Mouse (Mus musculus): ENCODE results near the gene 4921517D22Rik. TPM values are rescaled to one million over a fixed set of nuclear protein-coding genes. Genes with fewer than 3 reads are reported as not detected.
"Not testable (repeated sequence)": the region's sequence is repeated elsewhere in the genome, so short reads cannot be mapped to it uniquely, and the experiment has no call there.

Gene 4921517D22Rik
- polyA plus RNA-seq, 1 experiment, result not detected

- WGBS, result 42% methylated on average over 3 of the region's 3 CpGs
- TF ChIP-seq POLR2A (IDR thresholded peaks at IDR 0.05; ENCODE audit: low read depth, low read length), result no peak
- no peak for TF ChIP-seq CTCF (IDR thresholded peaks at IDR 0.05; ENCODE audit: extremely low read depth, insufficient read depth, insufficient read length, insufficient replicate concordance)
- Histone ChIP-seq H3K27ac (ENCODE audit: insufficient read depth, low read length) (no peak overlapping the region), H3K4me3 (ENCODE audit: extremely low read depth, insufficient read depth, insufficient read length) (no peak overlapping the region), H3K27me3 (ENCODE audit: control insufficient read depth, insufficient read depth, low read length) (no peaks in the 10 kb centered on the region), H3K36me3 (ENCODE audit: control insufficient read depth, insufficient read depth, low read length) (no peaks in the 10 kb centered on the region), H3K4me1 (ENCODE audit: control insufficient read depth, insufficient read depth, insufficient read length) (no peaks in the 10 kb centered on the region; the same call in 1 of the 2 replicates)
- DNase-seq (ENCODE audit: low read depth in 1 of 2, low spot score in 2 of 2), result no peak
These were observed 19.8 kb upstream of the 4921517D22Rik start for GRCm38 (mm10) chr13:59713710-59714109.

GRCm38 (mm10) chr13:59711984-59712383 lies 18.1 kb upstream of the 4921517D22Rik start, which contains the start of gene Spata31d1b:
Gene Spata31d1b (plus strand): TSS chr13:59712284.
- DNase-seq (ENCODE audit: low read depth in 1 of 2, low spot score in 2 of 2); H3K4me3 ChIP-seq (ENCODE audit: extremely low read depth, insufficient read depth, insufficient read length); H3K27ac ChIP-seq (ENCODE audit: insufficient read depth, low read length); H3K4me1 ChIP-seq (ENCODE audit: control insufficient read depth, insufficient read depth, insufficient read length); H3K27me3 ChIP-seq (ENCODE audit: control insufficient read depth, insufficient read depth, low read length); H3K36me3 ChIP-seq (ENCODE audit: control insufficient read depth, insufficient read depth, low read length): not testable (repeated sequence)
- WGBS, result 77% methylated on average over 3 of the region's 3 CpGs

- Histone ChIP-seq H3K27me3 (ENCODE audit: control insufficient read depth, insufficient read depth, low read length) (no peaks in the 10 kb centered on the region), H3K27ac (ENCODE audit: insufficient read depth, low read length) (no peak within 1 kb of the TSS), H3K36me3 (ENCODE audit: control insufficient read depth, insufficient read depth, low read length) (no peaks in the 10 kb centered on the region), H3K4me3 (ENCODE audit: extremely low read depth, insufficient read depth, insufficient read length) (no peak within 1 kb of the TSS), H3K4me1 (ENCODE audit: control insufficient read depth, insufficient read depth, insufficient read length) (no peaks in the 10 kb centered on the region; the same call in 1 of the 2 replicates)
- TF ChIP-seq POLR2A (IDR thresholded peaks at IDR 0.05; ENCODE audit: low read depth, low read length) (no peak), CTCF (IDR thresholded peaks at IDR 0.05; ENCODE audit: extremely low read depth, insufficient read depth, insufficient read length, insufficient replicate concordance) (no peak)
- 87% methylated on average over 15 of the region's 15 CpGs for WGBS
- no peak for DNase-seq (ENCODE audit: low read depth in 1 of 2, low spot score in 2 of 2)
These were observed 16.3 kb upstream of the 4921517D22Rik start, which contains the start of gene Spata31d1a for GRCm38 (mm10) chr13:59710230-59710629. Gene Spata31d1a (minus strand): TSS chr13:59710330.

- 9% methylated on average over 12 of the region's 12 CpGs for WGBS
- TF ChIP-seq POLR2A (IDR thresholded peaks at IDR 0.05; ENCODE audit: low read depth, low read length), result no peak
- TF ChIP-seq CTCF (IDR thresholded peaks at IDR 0.05; ENCODE audit: extremely low read depth, insufficient read depth, insufficient read length, insufficient replicate concordance), result no peak
- peaks cover 8% of the 10 kb centered on the region; the same call in 1 of the 2 replicates for H3K4me1 ChIP-seq (ENCODE audit: control insufficient read depth, insufficient read depth, insufficient read length)
- H3K4me3 ChIP-seq (ENCODE audit: extremely low read depth, insufficient read depth, insufficient read length), result 0 out of 2 replicates have a peak overlapping the region, but pooled peaks have one; percentile 4
- DNase-seq (ENCODE audit: low read depth in 1 of 2, low spot score in 2 of 2), result peak in 1 of 2 experiments; percentile 35
- H3K36me3 ChIP-seq (ENCODE audit: control insufficient read depth, insufficient read depth, low read length), result no peaks in the 10 kb centered on the region
- H3K27me3 ChIP-seq (ENCODE audit: control insufficient read depth, insufficient read depth, low read length), result no peaks in the 10 kb centered on the region
- H3K27ac ChIP-seq (ENCODE audit: insufficient read depth, low read length), result no peak overlapping the region
These were observed 10.7 kb upstream of the 4921517D22Rik start for GRCm38 (mm10) chr13:59704562-59704961.

- WGBS, result 82% methylated on average over 12 of the region's 12 CpGs
- no peak for DNase-seq (ENCODE audit: low read depth in 1 of 2, low spot score in 2 of 2)
- Histone ChIP-seq H3K27ac (ENCODE audit: insufficient read depth, low read length) (no peak overlapping the region), H3K4me1 (ENCODE audit: control insufficient read depth, insufficient read depth, insufficient read length) (peaks cover 8% of the 10 kb centered on the region; the same call in 1 of the 2 replicates), H3K36me3 (ENCODE audit: control insufficient read depth, insufficient read depth, low read length) (no peaks in the 10 kb centered on the region), H3K4me3 (ENCODE audit: extremely low read depth, insufficient read depth, insufficient read length) (no peak overlapping the region), H3K27me3 (ENCODE audit: control insufficient read depth, insufficient read depth, low read length) (no peaks in the 10 kb centered on the region)
- TF ChIP-seq POLR2A (IDR thresholded peaks at IDR 0.05; ENCODE audit: low read depth, low read length) (no peak), CTCF (IDR thresholded peaks at IDR 0.05; ENCODE audit: extremely low read depth, insufficient read depth, insufficient read length, insufficient replicate concordance) (no peak)
These were observed 9.6 kb upstream of the 4921517D22Rik start for GRCm38 (mm10) chr13:59703514-59703913.

- H3K4me3 ChIP-seq (ENCODE audit: extremely low read depth, insufficient read depth, insufficient read length); H3K36me3 ChIP-seq (ENCODE audit: control insufficient read depth, insufficient read depth, low read length); DNase-seq (ENCODE audit: low read depth in 1 of 2, low spot score in 2 of 2); H3K27ac ChIP-seq (ENCODE audit: insufficient read depth, low read length); H3K27me3 ChIP-seq (ENCODE audit: control insufficient read depth, insufficient read depth, low read length); H3K4me1 ChIP-seq (ENCODE audit: control insufficient read depth, insufficient read depth, insufficient read length): not testable (repeated sequence)
- 74% methylated on average over 1 of the region's 1 CpGs for WGBS
These were observed 6.2 kb upstream of the 4921517D22Rik start for GRCm38 (mm10) chr13:59700137-59700536.

GRCm38 (mm10) chr13:59699131-59699530 lies 5.2 kb upstream of the 4921517D22Rik start:
- 93% methylated on average over 8 of the region's 8 CpGs for WGBS

More at GRCm38 (mm10) chr13:59699131-59699530, 5.2 kb upstream of the 4921517D22Rik start:
- Histone ChIP-seq H3K27me3 (ENCODE audit: control insufficient read depth, insufficient read depth, low read length) (no peaks in the 10 kb centered on the region), H3K4me1 (ENCODE audit: control insufficient read depth, insufficient read depth, insufficient read length) (peaks cover under 1% of the 10 kb centered on the region; the same call in 1 of the 2 replicates), H3K4me3 (ENCODE audit: extremely low read depth, insufficient read depth, insufficient read length) (no peak overlapping the region), H3K36me3 (ENCODE audit: control insufficient read depth, insufficient read depth, low read length) (no peaks in the 10 kb centered on the region), H3K27ac (ENCODE audit: insufficient read depth, low read length) (no peak overlapping the region)
- no peak for DNase-seq (ENCODE audit: low read depth in 1 of 2, low spot score in 2 of 2)
- TF ChIP-seq CTCF (IDR thresholded peaks at IDR 0.05; ENCODE audit: extremely low read depth, insufficient read depth, insufficient read length, insufficient replicate concordance) (no peak), POLR2A (IDR thresholded peaks at IDR 0.05; ENCODE audit: low read depth, low read length) (no peak)
